8 mouse cellular contexts compared by ENCODE assay signal in genomic region chr4:150338906-150339650, GRCm38 (mm10). TPM values are rescaled to one million over a fixed set of nuclear protein-coding genes. Genes with fewer than 3 reads are reported as not detected.
DNase-seq lines count a peak whose midpoint lies in the region; ATAC-seq lines count a peak whose summit lies in the region.

No protein-coding gene starts in this region.

- peak; percentile 27 for DNase-seq in embryo, embryonic 10.5 days (ENCODE audit: low spot score)
- DNase-seq in embryo, embryonic 9.5 days (ENCODE audit: extremely low spot score): no peak
- DNase-seq in B cell, adult 2 months: peak; percentile 9 to 17
- DNase-seq in cerebellum, postnatal 14 days: peak; percentile 65
- DNase-seq in layer of hippocampus, adult 11-12 months (ENCODE audit: low spot score): peak; percentile 72
- peak; percentile 67 for DNase-seq in naive thymus-derived CD4-positive, alpha-beta T cell, adult 2 months (ENCODE audit: low read depth)
- no peak for DNase-seq in yolk sac, embryonic 10.5 days (ENCODE audit: low spot score)

- ATAC-seq in monocyte, adult 5-6 weeks (replicated peaks; ENCODE audit: insufficient number of reproducible peaks, low FRiP score, low TSS enrichment, poor library complexity, severe bottlenecking): no peak

RNA-seq across cellular contexts. Expression of gene Rere, which starts 57.6 kb away (rescaled TPM):
- 11.1 to 34.3 TPM (median 14.5 TPM) in 3 replicates for total RNA-seq in monocyte, adult 5-6 weeks (2017)

Comparison
In these comparisons a context has a peak if more than half of its experiments do, and no peak if none do; other contexts are left out.
1. DNase-seq: peak in embryo, embryonic 10.5 days (single experiment), B cell, adult 2 months (2 of 2), cerebellum, postnatal 14 days (2 of 2), layer of hippocampus, adult 11-12 months (single experiment) and naive thymus-derived CD4-positive, alpha-beta T cell, adult 2 months (single experiment); none in embryo, embryonic 9.5 days (single experiment) and yolk sac, embryonic 10.5 days (single experiment).